23 mouse cellular contexts compared by ENCODE assay signal in genomic region chr8:86415208-86415607, GRCm38 (mm10).
"Had no signal": no experiment of that assay in that cellular context is flagged by ENCODE, and none has a peak within 500 bp of the region (broad histone marks: within the 10 kb centered on the region; RNA-seq: fewer than 3 reads in every experiment).

No protein-coding gene starts in this region.

- H3K4me3 ChIP-seq: gastrocnemius, adult 2 months; heart, adult 2 months; heart, embryonic 10.5 days; heart, embryonic 12.5 days; hindbrain, embryonic 10.5 days; hindbrain, embryonic 12.5 days; intestine, embryonic 15.5 days; limb, embryonic 13.5 days; limb, embryonic 15.5 days; liver, embryonic 12.5 days had no signal

- DNase-seq: gastrocnemius, adult 2 months; gastrocnemius, postnatal 10 days; gastrocnemius, postnatal 25 days; heart, adult 2 months; heart, postnatal 10 days; heart, postnatal 4 days; kidney, adult 18-20 months; kidney, adult 8-10 months; kidney, postnatal 10 days; kidney, postnatal 25 days; kidney, postnatal 4 days; left cerebral cortex, postnatal 4 days; lung, adult 18-20 months had no signal

- H3K27ac ChIP-seq: gastrocnemius, adult 2 months; heart, adult 2 months; heart, embryonic 10.5 days; hindbrain, embryonic 10.5 days; hindbrain, embryonic 12.5 days; hindbrain, embryonic 14.5 days; intestine, embryonic 15.5 days; limb, embryonic 13.5 days; limb, embryonic 15.5 days; liver, embryonic 12.5 days; liver, embryonic 14.5 days had no signal
